Mouse (Mus musculus) mouse embryonic stem cell (cell line): ENCODE data around the gene Spint4.

Experiments used
- in situ Hi-C, 2 experiments: fragments of 300-500 bp; cut with MboI; formaldehyde crosslinking; loops; 1 replicate in 1 of 2; 3 replicates in 1 of 2; pipeline ENCODE4 v1.14.3; 2019 to 2020; ENCODE audit warnings: low sequenced_read_pairs in 2 of 2, low pct_unique_long_range_greater_than_20kb in 1 of 2, mixed read lengths in 1 of 2; ENCODE audit not compliant: unreplicated experiment in 1 of 2

Spint4 gene

GRCm38 (mm10) chr2:164698201-164698600 is at the start of gene Spint4:
Spint4 (plus strand) TSS chr2:164698501.
- in situ Hi-C loops: no loop called here

- in situ Hi-C loops: no loop called here
These were observed 42.4 kb upstream of the Spint4 start, which contains the start of gene Wfdc10 for GRCm38 (mm10) chr2:164655858-164656257. Wfdc10 (plus strand) TSS chr2:164656046.

- in situ Hi-C loops: no loop called here
These were observed 41.8 kb upstream of the Spint4 start, which contains the start of gene Wfdc9 for GRCm38 (mm10) chr2:164656483-164656882. Wfdc9 (minus strand) TSS chr2:164656583.

GRCm38 (mm10) chr2:164664851-164665250 is 33.5 kb upstream of the Spint4 start:
- in situ Hi-C loops: no loop called here

- in situ Hi-C loops: loop anchor here in 1 of 2 experiments (10.0 kb wide), 1 partner anchor 55 kb away; no protein-coding TSS in a partner anchor
These were observed 28.0 kb upstream of the Spint4 start for GRCm38 (mm10) chr2:164670261-164670660.

- in situ Hi-C loops: loop anchor here in 1 of 2 experiments (10.0 kb wide), 1 partner anchor 54 kb away; no protein-coding TSS in a partner anchor
These were observed 27.4 kb upstream of the Spint4 start for GRCm38 (mm10) chr2:164670938-164671337.

GRCm38 (mm10) chr2:164673987-164674386 is 24.3 kb upstream of the Spint4 start, which contains the start of gene Wfdc11:
Wfdc11 (minus strand) TSS chr2:164674087.
- in situ Hi-C loops: loop anchor here in 1 of 2 experiments (10.0 kb wide), 1 partner anchor 51 kb away; no protein-coding TSS in a partner anchor

GRCm38 (mm10) chr2:164676103-164676502 is 22.2 kb upstream of the Spint4 start:
- in situ Hi-C loops: loop anchor here (5.0 to 10.0 kb wide), 2 partner anchors 49 to 56 kb away; no protein-coding TSS in a partner anchor

GRCm38 (mm10) chr2:164676916-164677685 is 21.2 kb upstream of the Spint4 start:
- in situ Hi-C loops: loop anchor here (5.0 to 10.0 kb wide), 2 partner anchors 48 to 55 kb away; no protein-coding TSS in a partner anchor

GRCm38 (mm10) chr2:164678848-164679625 is 19.3 kb upstream of the Spint4 start:
- in situ Hi-C loops: loop anchor here (5.0 to 10.0 kb wide), 2 partner anchors 46 to 53 kb away; no protein-coding TSS in a partner anchor

- in situ Hi-C loops: loop anchor here (5.0 to 10.0 kb wide), 2 partner anchors 45 to 52 kb away; no protein-coding TSS in a partner anchor
These were observed 18.4 kb upstream of the Spint4 start for GRCm38 (mm10) chr2:164679906-164680305.

- in situ Hi-C loops: no loop called here
These were observed 13.5 kb upstream of the Spint4 start, which contains the start of gene Wfdc13 for GRCm38 (mm10) chr2:164684807-164685206. Wfdc13 (plus strand) TSS chr2:164685107.

- in situ Hi-C loops: no loop called here
These were observed 2.7 kb downstream of the Spint4 start for GRCm38 (mm10) chr2:164700959-164701358.

GRCm38 (mm10) chr2:164701761-164702160 is 3.5 kb downstream of the Spint4 start:
- in situ Hi-C loops: no loop called here

GRCm38 (mm10) chr2:164704235-164704634 is 5.9 kb downstream of the Spint4 start:
- in situ Hi-C loops: no loop called here

- in situ Hi-C loops: no loop called here
These were observed 7.0 kb downstream of the Spint4 start for GRCm38 (mm10) chr2:164705328-164705727.

- in situ Hi-C loops: no loop called here
These were observed 7.7 kb downstream of the Spint4 start for GRCm38 (mm10) chr2:164705991-164706390.

GRCm38 (mm10) chr2:164715005-164715404 is 16.7 kb downstream of the Spint4 start, which contains the start of gene Spint5:
Spint5 (plus strand) TSS chr2:164715305.
- in situ Hi-C loops: no loop called here
